Mouse (Mus musculus) thymus, postnatal 25 days (tissue): ENCODE data around the gene Hddc2.

ENCODE experiments used
- DNase-seq: peaks from one replicate; pipeline ENCODE4 v3.0.0; 2022

The Hddc2 gene

GRCm38 (mm10) chr10:31312865-31313848, at the start of gene Hddc2:
TSS of gene Hddc2 (plus strand) at chr10:31313383.
- peak; percentile 78 for DNase-seq

- DNase-seq: no peak
Observed at GRCm38 (mm10) chr10:31272738-31273137, 40.4 kb upstream of the Hddc2 start.

- DNase-seq: no peak
Observed at GRCm38 (mm10) chr10:31273171-31273570, 40.0 kb upstream of the Hddc2 start.

- DNase-seq: no peak
Observed at GRCm38 (mm10) chr10:31287787-31288186, 25.4 kb upstream of the Hddc2 start.

GRCm38 (mm10) chr10:31288697-31289390, 24.3 kb upstream of the Hddc2 start:
- no peak for DNase-seq

DNA sequence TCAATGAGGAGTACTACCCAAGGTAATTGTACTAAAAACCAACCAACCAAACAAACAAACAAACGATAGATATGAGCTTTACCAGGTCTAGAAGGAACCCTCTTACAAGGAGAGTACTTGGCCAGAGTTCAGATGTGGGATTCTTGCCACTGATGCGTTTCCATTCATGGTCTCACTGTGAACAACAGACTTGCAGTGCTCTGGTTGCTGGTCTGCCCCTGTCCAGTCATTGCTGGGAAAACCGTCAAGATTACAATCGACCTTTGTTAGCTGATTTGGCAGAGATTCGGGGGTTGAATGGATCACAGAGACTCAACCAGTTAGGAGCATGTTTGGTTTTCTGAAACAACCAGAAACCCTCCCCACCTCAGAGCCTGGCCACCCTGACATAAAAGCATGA, 17.5 kb upstream of the Hddc2 start:
- DNase-seq: no peak

GRCm38 (mm10) chr10:31296458-31296857, 16.7 kb upstream of the Hddc2 start:
- no peak for DNase-seq

GRCm38 (mm10) chr10:31297106-31297505, 16.1 kb upstream of the Hddc2 start:
- no peak for DNase-seq

GRCm38 (mm10) chr10:31298263-31298662, 14.9 kb upstream of the Hddc2 start:
- DNase-seq: no peak

DNA sequence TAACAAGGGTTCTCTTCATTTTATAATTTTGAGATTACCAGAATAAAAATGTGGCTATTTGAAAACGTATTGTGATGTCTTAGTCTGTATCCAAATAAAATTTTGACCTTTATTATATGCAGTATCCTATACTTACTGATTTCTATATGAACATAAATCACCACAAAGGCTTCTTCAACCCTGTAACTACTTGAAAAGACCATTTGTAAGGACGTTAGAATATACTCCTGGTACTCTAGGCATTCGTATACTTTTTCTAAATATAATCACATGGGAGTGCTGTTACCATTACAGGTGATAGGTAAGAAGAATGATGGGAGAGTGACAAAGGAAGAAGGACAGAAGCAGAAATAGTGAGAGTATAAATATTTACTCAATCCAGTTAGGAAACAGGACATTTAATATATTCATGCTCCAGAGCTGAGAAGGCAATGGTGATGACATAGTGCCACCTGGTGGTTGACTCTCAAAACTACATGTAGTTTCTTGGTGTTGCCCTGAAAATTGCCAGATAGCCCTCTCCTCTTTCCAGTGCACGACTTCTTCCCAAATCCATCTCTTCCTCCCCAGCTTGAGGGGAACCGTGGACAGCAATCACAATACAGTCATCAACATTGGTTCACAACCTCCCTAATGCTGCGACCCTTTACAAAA, 14.1 kb upstream of the Hddc2 start:
- peak; percentile 39 for DNase-seq

GRCm38 (mm10) chr10:31300292-31300691, 12.9 kb upstream of the Hddc2 start:
- no peak for DNase-seq

DNA sequence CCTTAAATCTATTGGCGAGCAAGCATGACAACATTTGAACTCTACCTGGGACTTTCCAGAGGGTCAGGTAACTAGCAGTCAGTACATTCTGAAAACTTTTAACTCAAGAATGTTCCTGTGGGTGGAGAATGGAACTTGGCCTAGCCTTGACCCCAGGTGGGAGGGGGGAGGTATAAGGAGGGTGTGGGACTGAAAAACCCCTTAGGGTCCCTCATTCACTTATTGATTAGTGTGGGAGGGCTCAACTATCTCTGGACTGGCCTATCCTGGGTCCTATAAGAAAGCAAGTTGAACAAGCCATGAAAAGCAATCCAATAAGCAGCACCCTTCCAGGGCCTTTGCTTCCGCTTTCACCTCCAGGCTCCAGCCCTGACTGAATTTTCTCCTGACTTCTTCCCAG, 9.7 kb upstream of the Hddc2 start:
- no peak for DNase-seq

DNA sequence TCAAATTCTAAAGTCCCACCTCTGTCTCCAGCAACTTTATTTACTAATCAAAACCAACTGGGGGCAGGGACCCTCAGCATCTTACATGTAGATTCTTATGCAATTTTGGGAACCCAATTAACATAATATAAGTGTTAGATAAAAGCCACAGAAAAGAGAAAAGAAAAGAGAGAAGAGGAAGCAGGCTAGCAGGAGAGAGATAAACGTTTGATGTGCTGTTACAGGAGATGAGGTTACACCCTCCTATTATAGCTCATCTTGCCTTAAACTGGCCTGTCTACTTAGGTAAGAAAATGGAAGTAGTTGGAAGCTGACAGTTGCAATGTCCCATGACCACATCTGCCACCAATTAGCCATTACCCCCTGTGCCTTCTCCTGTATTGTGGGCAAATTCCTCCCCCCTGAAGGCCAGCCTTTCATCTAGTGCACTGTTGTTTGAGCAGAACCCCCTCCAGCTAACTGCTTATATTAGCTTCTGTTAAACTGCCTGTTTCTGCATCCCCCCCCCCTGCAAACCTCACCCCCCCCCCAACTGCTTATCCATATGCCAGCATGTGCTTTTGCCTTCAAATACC, 6.1 kb upstream of the Hddc2 start:
- DNase-seq: no peak

GRCm38 (mm10) chr10:31318491-31318890, 5.3 kb downstream of the Hddc2 start:
- no peak for DNase-seq

- DNase-seq: no peak
Observed at GRCm38 (mm10) chr10:31329436-31329835, 16.3 kb downstream of the Hddc2 start.

GRCm38 (mm10) chr10:31330286-31330962, 17.2 kb downstream of the Hddc2 start:
- no peak for DNase-seq

DNA sequence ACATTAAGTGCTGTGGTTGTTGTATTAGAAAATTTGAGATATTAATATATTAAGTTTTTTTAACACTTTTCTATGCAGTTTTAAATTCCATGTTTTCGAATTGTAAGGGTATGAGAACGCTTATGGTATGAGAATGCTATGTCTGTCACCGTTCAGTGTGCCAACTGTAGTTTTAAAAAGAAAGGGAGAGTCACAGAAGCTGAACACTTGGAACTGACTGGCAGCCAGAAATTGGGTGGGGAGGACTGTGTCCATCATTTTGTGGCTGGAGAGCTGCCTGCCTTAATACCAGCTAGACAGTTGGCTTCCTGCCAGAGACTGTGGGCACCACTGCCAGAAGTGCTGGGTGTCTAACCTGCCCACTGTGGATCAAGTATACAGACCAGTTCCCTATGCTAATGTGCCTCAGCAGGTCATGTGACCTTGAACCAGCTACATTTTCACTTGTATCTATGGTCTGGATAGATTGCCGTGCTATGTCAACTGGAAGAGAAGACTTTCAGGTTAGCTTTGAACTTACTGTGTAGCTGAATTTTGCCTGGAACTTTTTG, 18.1 kb downstream of the Hddc2 start:
- no peak for DNase-seq

DNA sequence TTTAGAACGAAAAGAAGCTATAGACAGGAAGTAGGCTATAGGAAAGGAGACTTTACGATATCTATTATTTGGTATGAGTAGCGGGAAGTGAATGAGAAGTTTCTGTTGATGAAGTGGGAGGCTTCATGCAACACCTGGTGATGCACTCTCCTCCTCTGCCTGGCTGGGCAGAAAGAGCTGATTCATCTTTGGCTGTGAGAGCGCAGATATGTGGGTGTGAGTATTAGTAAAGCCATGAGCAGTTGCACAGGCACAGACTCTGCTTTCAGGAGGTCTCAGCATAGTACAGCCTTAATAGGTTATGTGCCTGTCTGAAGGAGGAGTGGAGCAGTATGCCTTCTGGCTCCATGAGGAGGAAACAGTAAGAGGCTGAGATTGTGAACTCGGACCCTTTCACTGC, 23.2 kb downstream of the Hddc2 start:
- no peak for DNase-seq

GRCm38 (mm10) chr10:31346401-31346800, 33.2 kb downstream of the Hddc2 start:
- no peak for DNase-seq

DNA sequence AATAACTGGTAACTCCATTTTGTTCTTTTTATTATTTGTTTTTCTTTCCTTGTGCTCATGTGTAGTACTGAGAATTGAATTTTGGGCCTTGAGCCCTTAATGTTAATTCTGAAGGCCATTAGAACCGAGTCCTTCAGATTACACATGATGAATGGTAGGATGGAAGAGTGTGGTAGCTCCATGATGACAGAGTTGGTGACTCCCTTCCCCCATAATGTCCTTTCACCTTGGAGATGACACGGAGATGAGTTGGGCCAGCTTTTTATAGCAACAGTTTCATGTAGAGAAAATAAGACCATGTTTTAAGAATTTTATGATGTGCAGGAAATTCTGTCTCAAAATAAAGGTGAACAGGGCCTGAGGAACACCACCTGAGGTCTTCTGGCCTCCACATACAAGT, 37.9 kb downstream of the Hddc2 start:
- DNase-seq: no peak

DNA sequence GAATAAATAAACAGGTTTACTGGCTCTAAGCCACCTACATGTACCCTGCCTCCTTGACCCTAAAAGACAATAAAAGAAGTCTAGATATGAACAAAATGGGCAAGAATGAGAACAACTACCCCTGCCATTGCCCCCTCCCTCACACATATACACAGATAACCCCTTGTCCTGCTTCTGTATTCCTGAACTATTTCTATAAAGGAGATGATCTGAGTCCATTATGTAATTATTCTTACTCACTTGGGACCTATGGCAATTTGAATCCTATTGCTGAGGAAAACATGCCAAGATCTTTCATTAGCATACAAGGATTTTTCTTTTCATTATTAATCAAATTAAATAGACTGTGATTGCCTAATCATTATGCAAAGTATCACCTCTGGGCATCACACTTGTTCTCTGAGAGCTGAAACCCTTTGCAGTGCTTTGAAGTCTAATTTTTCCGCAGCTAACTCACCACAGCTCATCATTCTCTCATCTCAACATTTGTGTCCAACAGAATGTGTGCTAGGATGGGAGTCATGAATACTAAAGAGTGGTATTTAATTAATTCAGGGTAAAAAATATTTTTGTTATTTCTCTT, 39.8 kb downstream of the Hddc2 start:
- DNase-seq: no peak

DNA sequence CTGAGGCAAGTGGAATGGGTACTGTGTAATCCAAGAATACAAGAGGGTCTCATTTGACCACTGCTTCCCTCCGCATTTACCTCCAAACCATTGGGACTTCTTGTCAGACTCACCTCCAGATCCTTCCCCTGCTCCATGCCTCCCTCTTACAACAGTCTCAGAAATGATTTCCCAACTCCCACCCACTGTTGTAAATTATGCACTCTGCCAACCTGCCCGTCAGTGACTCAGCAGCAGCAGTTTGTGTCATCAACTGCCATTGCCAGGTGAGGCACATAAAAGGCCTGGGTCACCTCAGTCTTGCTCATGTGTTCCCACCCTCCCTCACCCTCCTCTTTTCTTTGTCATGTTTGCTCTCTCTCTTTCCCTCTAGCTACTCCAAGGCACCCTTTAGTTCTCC, 41.0 kb downstream of the Hddc2 start:
- no peak for DNase-seq
